Mouse (Mus musculus) gastrocnemius, adult 8-10 months (tissue): ENCODE results near the gene Wdr83os. TPM values are rescaled to one million over a fixed set of nuclear protein-coding genes. Genes with fewer than 3 reads are reported as not detected.
"Not testable (repeated sequence)": the region's sequence is repeated elsewhere in the genome, so short reads cannot be mapped to it uniquely, and the experiment has no call there.

Experiments used
- DNase-seq, 2 experiments: peaks; one replicate each; pipeline ENCODE4 v3.0.0; 2022; ENCODE audit warnings: low spot score in 2 of 2
- total RNA-seq, 4 experiments: library from RNA; stranded (reverse); gene quantifications; 2 replicates each; pipeline ENCODE4 v1.2.4; 2022

The Wdr83os gene
- total RNA-seq, 4 experiments from 2014 or later = 40.7 to 49.9 (median 46.3) TPM

DNA sequence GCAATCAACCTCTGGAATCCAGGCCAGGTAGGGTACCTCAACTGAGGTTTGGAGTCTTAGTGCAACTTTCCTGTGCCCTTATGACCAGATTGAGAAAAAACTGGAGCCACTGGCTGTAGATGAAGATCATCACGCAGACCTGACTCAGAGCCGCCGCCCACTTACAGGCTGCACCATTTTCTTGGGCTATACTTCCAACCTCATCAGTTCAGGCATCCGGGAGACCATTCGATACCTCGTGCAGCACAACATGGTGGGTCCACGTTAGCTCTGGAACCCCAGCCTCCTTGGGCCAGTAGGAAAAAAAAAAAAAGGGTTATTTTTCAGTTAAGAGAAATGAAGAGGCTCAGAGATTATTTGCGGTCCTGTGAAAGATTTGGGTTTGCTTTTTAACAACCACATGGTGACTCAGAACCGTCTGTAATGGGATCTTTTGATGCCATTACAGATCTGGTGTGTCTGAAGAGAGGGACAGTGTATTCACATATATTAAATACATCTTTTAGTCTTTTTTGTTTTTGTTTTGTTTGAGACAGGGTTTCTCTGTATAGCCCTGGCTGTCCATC lies 8.1 kb upstream of the Wdr83os start:
- DNase-seq = no peak

DNA sequence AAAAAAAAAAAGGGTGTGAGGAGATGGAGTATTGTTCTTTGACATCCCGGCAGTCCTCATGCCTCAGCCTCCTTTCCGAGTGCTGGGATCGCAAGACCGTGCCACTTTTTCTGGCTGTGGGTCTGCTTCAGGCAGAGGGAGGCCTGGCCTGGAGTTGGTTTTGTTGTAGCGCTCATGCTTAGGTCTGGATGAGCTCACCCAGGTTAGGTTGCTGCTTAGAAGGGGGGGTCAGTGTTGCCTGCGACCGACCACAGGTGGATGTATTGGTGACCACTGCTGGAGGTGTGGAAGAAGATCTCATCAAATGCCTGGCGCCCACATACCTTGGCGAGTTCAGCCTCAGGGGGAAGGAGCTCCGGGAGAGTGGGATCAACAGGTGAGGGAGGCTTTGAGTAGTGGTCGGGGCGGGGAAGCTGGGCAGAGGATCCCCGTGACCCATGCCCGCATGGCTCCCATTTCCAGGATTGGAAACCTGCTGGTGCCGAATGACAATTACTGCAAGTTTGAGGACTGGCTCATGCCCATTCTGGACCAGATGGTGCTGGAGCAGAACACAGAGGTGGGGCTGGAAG lies 7.4 kb upstream of the Wdr83os start:
- no peak for DNase-seq

DNA sequence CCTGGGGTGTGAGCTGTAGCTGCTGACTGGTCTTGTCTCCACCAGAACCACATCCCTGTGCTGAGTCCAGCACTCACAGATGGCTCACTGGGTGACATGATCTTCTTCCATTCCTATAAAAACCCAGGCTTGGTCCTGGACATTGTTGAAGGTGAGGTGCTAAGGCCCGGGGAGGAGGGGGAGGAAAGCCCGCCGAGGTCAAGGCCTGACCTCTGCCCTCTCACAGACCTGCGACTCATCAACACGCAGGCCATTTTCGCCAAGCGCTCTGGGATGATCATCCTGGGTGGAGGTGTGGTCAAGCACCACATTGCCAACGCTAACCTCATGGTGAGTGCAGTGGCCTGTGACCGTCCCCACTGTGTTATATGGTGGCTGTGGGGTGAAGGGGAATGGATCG lies 6.4 kb upstream of the Wdr83os start:
- no peak for DNase-seq

DNA sequence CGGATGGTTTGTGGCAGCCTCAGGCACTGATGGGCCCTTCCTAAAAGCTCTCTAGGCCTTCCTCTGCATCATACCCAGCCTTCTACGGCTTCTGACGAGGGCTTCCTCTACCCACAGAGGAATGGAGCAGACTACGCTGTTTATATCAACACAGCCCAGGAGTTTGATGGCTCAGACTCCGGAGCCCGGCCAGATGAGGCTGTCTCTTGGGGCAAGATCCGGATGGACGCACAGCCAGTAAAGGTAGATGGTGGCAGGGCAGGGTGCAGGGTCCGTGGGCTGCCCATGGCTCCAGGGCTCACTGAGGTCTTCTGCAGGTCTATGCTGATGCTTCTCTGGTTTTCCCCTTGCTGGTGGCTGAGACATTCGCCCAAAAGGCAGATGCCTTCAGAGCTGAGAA lies 5.9 kb upstream of the Wdr83os start:
- no peak for DNase-seq

DNA sequence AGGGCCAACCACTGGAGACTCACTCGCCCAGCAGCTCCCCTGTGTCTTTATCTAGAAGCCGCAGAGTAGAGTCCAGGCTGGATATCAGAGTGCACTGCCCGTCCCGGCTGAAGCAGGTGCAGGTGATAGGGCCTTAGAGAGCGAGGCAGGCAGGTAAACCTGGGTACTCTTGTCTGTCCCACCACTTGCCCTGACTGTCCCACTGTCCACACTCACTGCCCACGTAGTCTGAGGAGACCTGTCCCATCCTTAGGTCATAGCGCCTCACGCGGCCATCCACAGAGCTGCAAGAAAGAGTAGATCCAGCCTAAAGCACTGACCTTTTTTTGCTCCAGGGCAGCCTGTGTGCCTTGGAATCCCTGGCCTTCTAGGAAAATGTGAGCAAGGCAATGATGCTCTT lies 4.5 kb upstream of the Wdr83os start:
- DNase-seq = no peak

DNA sequence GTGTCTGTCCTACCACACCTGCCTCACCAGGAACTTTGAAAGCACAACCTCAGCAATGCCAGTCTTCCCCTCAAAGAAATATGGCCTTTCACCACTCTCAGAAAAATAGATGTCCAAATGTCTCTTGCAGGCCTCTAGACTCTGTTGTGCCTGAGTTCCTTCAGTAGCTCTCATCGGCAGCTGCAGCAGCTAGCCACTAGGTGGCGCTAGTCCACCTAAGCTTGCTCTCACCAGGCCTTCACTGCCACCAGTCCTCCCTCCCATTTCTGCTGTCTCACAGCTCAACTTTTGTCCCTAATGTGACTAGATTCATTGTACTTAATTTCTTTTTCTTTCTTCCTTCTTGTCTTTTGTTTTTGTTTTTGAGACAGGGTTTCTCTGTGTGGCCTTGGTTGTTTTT lies 3.5 kb upstream of the Wdr83os start:
- DNase-seq = peak; percentile 48 to 52

DNA sequence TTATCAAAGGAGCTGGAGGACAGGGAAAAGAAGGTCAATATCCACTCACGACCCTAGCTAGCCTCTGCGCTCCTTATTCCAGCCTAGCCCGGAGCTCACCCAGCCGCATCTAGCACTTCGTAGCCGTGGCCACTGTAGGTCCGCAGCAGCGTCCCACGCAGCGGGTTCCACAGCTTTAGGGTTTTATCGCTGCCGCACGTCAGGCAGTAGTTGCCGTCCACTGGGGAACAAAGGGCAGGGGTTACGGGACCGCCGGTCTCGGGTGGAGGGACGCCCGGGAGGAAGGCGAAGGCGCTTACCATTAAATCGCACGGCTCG lies 367 bp upstream of the Wdr83os start:
- no peak for DNase-seq

DNA sequence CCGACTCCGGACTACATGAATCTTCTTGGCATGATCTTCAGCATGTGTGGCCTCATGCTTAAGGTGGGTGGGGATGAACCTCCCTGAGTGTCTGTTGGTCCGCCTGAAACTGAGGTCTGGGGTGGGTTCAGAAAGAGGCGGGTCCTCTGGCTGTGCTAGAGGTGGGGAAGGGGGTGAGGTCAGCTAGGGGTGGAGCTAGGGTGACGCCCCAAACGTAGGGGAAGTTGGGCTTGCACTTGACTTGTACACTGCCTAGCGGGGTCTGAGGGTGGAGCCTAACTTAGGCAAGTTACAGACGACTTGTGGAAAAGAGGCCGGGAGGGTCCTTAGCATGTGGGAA lies 646 bp downstream of the Wdr83os start, which contains the start of gene Wdr83:
TSS of gene Wdr83 (minus strand) at position 91 of the 340 bp plus-strand sequence.
- no peak for DNase-seq

DNA sequence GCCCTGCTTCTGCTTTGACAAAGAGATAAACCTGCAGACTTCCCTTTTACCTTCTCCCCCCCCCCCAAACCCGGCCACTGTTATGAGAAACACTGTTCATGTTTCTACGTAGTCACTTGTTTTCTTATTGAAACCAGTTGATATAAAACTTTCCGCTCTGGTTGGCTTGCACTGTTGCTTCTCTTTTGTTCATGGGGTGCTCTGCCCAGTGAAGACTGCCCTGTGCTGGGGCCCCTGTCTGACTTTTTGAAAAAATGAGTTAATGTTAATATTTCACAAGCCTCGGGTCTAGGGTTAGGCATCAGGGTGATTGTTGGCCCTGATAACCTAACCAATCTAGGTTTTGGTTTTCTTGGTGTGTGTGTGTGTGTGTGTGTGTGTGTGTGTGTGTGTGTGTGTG lies 1.6 kb downstream of the Wdr83os start:
- DNase-seq = not testable (repeated sequence)

DNA sequence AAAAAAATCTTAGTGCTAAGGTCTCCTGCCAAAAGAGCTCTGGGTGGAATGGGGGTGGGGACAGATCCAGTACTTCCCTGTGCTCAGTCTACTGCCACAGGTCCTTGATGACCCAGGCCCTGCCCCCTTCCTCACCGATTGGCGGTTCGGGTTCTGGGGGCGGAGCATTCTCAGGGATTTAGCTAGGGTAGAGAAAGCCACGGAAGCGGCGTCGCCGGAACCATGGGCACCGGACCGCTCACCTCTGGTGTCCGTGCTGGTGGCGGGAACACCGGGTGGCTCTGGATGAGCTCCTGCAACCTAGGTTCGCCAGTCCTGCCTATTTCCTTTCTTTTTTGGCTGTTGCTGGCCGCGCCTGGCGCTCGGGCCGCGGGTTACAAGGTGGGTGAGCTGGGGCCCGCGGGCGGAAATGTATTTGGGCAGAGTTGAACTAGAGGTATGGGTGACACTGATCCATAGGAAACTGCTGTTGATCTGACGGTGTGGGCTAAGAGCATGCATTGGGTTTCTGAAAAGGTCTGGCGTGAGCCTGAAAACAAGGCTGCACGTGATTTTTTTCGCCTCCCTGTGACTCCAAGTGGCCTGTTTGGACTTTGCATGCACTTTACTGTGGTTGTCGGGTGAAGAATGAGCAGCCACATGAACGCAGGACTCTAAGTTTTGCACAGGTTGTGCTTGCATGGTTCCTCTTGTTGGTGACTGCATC lies 2.7 kb downstream of the Wdr83os start, which contains the start of gene Man2b1:
TSS of gene Man2b1 (plus strand) at position 163 of the 706 bp plus-strand sequence.
- DNase-seq = peak; percentile 75 to 81

DNA sequence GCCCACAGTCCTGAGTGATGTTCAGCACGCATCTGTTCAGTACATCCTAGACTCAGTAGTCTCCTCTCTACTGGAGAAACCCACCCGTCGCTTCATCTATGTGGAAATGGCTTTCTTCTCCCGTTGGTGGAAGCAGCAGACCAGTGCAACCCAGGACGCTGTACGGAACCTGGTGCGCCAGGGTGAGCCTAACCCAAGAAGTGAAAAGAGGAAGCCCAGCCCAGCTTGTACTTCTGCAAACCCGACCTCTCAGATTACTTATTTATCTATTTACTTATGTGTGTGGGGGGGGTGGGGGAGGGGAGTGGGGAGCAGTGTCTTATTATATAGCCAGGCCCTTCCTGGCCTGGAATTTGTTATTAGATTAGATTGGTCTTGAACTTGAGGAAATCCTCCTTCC lies 4.1 kb downstream of the Wdr83os start:
- DNase-seq = no peak

DNA sequence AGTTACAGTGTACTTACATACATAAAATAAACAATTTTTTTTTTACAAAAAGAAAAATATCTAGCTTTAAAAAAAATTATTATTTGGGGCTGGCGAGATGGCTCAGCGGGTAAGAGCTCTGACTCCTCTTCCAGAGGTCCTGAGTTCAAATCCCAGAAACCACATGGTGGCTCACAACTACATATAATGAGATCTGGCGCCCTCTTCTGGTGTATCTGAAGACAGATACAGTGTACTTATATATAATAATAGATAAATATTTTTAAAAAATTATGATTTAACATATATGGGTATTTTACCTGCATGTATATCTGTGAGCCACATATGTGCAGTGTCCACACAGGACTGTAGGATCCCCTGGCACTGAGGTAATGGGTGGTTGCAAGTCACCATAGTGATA lies 5.7 kb downstream of the Wdr83os start:
- DNase-seq = no peak

DNA sequence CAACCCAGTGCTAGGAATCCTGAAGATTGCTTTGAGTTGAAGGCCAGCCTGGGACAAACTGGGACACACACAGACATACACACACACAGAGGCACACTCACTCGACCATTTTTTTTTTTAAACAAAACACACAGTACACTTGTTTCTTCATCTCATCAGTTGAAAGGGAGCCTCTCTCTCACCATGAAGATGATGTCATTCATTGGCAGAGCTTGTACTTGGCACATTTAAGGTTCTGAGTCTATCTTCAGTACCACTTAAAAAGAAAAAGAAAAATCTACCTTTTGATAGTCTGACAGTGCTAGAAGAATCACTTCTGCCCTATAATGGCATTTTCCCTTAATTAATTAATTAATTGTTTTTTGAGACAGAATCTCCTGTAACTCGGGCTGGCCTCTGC lies 8.2 kb downstream of the Wdr83os start:
- DNase-seq = no peak

DNA sequence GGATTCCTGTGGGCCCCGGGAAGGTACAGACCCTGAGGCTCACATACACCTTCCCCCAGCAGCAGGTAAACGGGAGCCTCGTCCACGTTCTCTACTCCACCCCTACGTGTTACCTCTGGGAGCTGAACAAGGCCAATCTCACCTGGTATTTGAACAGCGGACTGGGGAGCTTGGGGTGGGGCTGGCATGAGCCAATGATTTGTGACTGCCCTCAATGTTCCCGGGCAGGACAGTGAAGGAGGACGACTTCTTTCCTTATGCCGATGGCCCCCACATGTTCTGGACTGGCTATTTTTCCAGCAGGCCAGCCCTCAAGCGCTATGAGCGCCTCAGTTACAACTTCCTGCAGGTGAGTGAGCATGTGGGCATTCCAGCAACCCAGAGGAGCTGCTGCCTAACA lies 10.3 kb downstream of the Wdr83os start:
- no peak for DNase-seq

DNA sequence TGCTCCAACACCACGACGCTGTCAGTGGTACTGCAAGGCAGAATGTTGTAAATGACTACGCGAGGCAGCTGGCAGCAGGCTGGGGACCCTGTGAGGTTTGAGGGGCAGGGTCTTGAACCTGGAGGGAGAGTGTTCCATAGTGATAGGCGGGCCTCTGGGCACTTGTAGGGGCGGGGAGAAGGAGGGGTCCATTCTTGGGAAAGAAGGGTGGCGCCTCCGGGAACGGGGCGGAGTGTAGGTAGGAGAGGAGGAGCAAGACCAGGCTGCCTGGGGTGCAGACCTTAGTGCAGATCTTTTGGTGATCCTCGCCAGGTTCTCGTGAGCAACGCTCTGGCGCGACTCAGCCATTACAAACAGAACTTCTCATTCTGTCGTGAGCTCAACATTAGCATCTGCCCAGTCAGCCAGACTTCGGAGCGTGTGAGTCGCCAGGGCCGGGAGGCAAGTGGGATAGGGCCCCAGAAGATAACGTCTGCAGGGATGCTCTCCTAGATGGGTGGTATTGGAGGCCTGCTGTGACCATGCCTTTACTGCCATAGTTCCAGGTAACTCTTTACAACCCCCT lies 11.1 kb downstream of the Wdr83os start:
- no peak for DNase-seq

DNA sequence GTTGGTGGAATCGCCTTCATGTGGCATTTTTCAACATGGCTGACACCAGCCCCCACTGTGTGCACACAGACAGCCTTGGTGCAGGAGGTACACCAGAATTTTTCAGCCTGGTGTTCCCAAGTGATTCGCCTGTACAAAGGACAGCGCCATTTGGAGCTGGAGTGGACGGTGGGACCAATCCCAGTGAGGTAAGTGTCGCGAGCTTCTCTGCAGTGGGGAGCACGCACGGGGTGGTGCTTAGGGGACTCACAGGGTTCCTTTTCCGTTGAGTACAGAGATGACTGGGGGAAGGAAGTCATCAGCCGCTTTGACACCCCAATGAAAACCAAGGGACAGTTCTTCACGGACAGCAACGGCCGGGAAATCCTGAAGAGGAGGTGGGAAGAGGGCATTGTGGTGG lies 14.5 kb downstream of the Wdr83os start:
- DNase-seq = no peak

DNA sequence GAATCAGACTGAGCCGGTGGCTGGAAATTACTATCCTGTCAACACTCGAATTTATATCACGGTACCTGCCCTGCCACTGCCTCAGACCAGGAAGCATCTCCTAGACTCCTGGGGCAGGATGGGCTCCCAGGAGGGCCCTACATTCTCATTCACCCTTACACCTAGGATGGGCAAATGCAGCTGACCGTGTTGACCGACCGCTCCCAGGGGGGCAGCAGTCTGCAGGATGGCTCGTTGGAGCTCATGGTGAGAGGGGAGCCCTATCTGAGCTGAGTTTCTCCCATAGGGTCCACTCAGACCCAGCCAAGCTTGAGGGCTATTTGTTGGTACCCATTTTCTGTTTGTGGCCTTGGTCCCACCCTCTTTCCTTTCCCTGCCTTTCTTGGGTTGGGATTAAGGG lies 15.0 kb downstream of the Wdr83os start:
- DNase-seq = no peak

DNA sequence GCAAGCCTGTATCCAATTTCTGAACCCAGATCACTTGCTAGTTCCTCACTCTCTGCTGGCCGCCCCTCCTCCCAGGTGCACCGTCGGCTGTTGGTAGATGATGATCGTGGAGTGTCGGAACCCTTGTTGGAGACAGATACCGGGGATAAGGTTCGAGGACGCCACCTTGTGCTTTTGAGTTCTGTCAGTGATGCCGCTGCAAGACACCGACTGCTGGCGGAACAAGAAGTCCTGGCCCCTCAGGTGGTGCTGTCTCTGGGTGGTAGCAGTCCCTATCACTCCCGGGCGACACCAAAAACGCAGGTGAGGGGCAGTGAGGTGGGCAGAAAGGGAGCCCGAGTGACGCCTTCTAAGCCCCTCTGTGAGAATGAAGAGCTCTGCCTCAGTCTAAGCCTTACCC lies 15.7 kb downstream of the Wdr83os start:
- no peak for DNase-seq

DNA sequence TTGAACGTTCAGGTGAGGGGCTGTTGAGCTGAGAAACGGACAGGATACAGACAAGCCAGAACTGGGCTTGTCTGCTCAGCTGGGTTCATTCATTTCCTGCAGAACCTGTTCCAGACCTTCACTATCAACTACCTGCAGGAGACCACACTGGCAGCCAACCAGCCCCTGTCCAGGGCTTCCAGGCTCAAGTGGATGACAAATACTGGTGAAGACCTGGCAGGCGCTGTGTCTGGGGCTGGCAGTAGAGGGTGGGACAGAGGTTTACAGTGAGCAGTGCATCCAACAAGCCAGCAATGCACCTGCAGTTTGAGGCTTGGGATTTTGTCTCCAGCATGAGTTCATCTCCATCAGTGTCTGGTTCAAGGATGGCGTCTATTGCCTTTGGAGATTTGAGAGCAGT lies 16.3 kb downstream of the Wdr83os start:
- DNase-seq = no peak

DNA sequence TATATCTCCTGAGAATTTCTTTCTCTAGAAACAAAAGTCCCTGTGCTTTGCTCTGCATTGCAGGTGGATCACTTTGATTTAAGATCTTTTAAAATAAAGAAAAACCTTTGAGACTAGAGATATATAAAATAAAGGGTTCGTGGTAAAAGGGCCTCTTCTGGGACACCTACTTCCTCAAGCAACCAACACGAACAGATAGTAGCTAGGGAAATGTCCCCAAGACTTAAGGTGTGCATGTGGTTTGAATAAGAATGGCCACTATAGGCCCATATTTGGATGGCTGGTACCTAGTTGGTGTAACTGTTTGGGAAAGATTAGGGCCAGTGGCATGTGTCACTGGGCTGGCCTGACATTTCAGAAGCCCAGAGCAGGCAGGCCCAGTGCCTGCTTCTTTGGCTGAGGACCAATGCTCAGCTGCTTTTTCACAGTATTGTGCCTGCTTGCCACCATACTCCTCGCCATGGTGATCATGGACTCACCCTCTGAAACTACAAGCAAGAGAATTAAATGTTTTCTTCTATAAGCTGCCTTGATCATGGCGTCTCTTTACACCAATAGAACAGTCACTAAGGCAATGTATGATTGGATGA lies 19.6 kb downstream of the Wdr83os start:
- no peak for DNase-seq

DNA sequence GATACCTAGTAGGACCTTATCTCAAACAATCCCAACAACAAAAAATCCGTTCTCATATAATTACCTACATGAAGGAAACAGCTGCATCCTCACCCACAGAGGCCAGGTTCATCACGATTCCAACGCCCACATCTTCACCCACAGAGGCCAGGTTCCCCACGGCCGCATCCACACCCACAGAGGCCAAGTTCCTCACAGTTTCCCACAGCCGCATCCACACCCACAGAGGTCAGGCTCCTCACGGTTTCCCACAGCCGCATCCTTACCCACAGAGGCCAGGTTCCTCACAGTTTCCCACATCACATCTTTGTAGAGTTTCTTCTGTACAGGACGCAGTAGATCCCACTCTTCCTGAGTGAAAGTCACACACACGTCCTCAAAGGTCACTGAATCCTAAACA lies 32.7 kb downstream of the Wdr83os start:
- no peak for DNase-seq

DNA sequence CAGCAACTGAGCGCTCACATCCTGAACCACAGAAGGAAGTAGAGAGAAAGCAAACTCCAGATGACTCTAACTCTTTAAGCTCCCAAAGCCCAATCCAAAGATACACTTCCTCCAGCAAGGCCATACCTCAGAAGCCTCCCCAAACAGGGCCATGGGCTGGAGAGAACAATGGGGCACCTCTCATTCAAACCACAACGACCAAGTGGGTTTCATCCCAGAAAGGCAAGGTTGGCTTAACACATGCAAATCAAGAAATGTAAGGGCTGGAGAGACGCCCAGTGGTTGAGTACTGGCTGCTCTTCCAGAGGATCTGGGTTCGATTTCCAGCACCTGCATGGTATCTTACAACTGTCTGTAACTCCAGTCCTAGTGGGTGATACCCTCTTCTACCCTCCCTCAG lies 35.0 kb downstream of the Wdr83os start:
- DNase-seq = no peak

DNA sequence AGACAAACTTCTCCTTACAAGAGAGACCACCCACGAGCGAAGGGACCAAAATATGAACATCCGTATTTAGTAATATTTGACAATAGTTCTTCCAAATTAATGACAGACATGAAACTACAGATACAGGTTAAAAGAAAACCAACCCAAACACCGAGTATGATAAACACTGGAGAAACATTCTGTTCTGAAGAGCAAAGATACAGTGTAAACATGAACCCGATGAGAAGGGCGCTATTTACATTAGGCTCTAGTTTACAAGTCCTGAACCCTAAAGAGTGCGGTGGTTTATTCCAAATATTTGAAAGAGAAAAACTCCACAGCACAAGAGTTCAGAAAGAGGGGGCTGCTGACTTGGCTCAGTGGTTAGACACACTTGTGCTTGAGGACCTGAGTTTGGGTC lies 36.4 kb downstream of the Wdr83os start:
- no peak for DNase-seq
